Mouse (Mus musculus): ENCODE measurements around the gene Kif2c. TPM values are rescaled to one million over a fixed set of nuclear protein-coding genes. Genes with fewer than 3 reads are reported as not detected.
A peak's percentile ranks its signal among the peaks of the same experiment; 100 is the strongest.

The Kif2c gene
- polyA plus RNA-seq, 1 experiment from 2014 or later, result 24.6 TPM

DNA sequence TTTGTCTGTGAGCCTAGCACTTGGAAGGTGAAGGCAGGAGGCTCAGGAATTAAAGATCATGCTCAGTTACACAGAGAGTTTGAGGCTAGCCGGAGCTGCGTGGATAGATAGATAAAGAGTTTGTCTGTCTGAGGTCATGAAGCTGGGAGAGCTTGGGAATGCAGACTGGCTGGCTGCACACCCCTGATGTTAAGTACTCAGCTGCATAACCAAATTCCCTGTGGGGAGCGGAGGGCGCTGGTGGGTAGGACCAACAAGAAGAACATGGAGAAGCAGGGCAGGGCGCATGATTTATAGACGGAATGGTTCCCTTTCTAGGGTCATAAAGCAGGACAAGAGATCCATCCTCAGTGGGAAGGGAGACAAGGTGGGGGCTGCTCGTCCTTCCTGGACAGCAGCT lies 39.4 kb downstream of the Kif2c start:
- Histone ChIP-seq H3K36me3 (ENCODE audit: insufficient read depth, low read length) (no peaks in the 10 kb centered on the region), H3K9me3 (replicated peaks; ENCODE audit: low read length) (no peaks in the 10 kb centered on the region), H3K9ac (ENCODE audit: low read depth, low read length) (no peak overlapping the region), H3K4me1 (replicated peaks; ENCODE audit: insufficient read depth, low read length) (no peaks in the 10 kb centered on the region), H3K27ac (no peak overlapping the region), H3K4me3 (replicated peaks; ENCODE audit: low read depth, low read length) (no peak overlapping the region), H3K27me3 (ENCODE audit: insufficient read depth, low read length) (no peaks in the 10 kb centered on the region), H3K4me2 (ENCODE audit: low read length) (no peak overlapping the region)
- no peak for TF ChIP-seq CTCF (IDR thresholded peaks at IDR 0.05; ENCODE audit: low read depth)
- no peak for DNase-seq (ENCODE audit: low spot score)
- ATAC-seq (replicated peaks; ENCODE audit: low FRiP score, low read depth), result no peak
- 31% methylated on average over 7 of the region's 7 CpGs for WGBS

DNA sequence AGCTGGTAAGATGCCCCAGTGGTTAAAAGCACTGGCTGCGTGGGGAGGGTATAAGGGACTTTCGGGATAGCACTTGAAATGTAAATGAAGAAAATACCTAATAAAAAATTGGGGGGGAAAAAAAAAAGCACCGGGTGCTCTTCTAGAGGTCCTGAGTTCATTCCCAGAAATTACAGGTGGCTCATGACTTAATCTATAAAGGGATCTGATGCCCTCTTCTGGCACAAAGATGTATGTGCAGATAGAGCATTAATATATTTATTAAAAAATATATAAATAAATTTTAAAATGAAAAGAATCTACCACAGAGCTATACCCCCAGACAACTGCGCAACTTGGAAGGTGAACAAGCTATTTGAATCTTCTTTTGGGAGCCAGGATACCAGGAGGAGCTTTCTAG lies 41.8 kb downstream of the Kif2c start:
- ATAC-seq (replicated peaks; ENCODE audit: low FRiP score, low read depth) (no peak), DNase-seq (ENCODE audit: low spot score) (no peak)
- TF ChIP-seq CTCF (IDR thresholded peaks at IDR 0.05; ENCODE audit: low read depth), result peak; percentile 63
- no peaks in the 10 kb centered on the region for H3K9me3 ChIP-seq (replicated peaks; ENCODE audit: low read length)
- no peak overlapping the region for H3K9ac ChIP-seq (ENCODE audit: low read depth, low read length)
- no peaks in the 10 kb centered on the region for H3K27me3 ChIP-seq (ENCODE audit: insufficient read depth, low read length)
- H3K27ac ChIP-seq, result no peak overlapping the region
- no peaks in the 10 kb centered on the region for H3K4me1 ChIP-seq (replicated peaks; ENCODE audit: insufficient read depth, low read length)
- no peaks in the 10 kb centered on the region for H3K36me3 ChIP-seq (ENCODE audit: insufficient read depth, low read length)
- H3K4me2 ChIP-seq (ENCODE audit: low read length), result no peak overlapping the region
- 35% methylated on average over 4 of the region's 4 CpGs for WGBS
- H3K4me3 ChIP-seq (replicated peaks; ENCODE audit: low read depth, low read length), result no peak overlapping the region

DNA sequence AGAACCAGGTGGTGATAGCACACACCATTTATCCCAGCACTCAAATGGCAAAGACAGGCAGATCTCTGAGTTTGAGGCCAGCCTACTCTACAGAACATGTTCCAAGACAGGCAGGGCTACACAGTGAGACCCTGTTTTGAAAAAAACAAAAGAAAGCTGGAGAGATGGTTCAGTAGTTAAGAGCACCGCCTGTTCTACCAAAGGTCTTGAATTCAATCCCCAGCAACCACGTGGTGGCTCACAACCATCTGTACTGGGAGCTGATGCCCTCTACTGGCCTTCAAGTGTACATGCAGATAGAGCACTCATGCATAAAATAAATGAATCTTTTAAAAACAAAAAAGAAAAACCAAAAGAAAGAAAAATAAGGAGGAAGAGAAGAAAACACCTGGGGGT lies 43.2 kb downstream of the Kif2c start:
- TF ChIP-seq CTCF (IDR thresholded peaks at IDR 0.05; ENCODE audit: low read depth), result peak; percentile 88
- no peaks in the 10 kb centered on the region for H3K9me3 ChIP-seq (replicated peaks; ENCODE audit: low read length)
- no peak overlapping the region for H3K27ac ChIP-seq
- H3K36me3 ChIP-seq (ENCODE audit: insufficient read depth, low read length), result no peaks in the 10 kb centered on the region
- no peak overlapping the region for H3K4me2 ChIP-seq (ENCODE audit: low read length)
- peak; percentile 77 for DNase-seq (ENCODE audit: low spot score)
- no peak overlapping the region for H3K4me3 ChIP-seq (replicated peaks; ENCODE audit: low read depth, low read length)
- no peaks in the 10 kb centered on the region for H3K4me1 ChIP-seq (replicated peaks; ENCODE audit: insufficient read depth, low read length)
- no peak for ATAC-seq (replicated peaks; ENCODE audit: low FRiP score, low read depth)
- H3K27me3 ChIP-seq (ENCODE audit: insufficient read depth, low read length), result no peaks in the 10 kb centered on the region
- WGBS, result 5% methylated on average over 2 of the region's 2 CpGs
- no peak overlapping the region for H3K9ac ChIP-seq (ENCODE audit: low read depth, low read length)

DNA sequence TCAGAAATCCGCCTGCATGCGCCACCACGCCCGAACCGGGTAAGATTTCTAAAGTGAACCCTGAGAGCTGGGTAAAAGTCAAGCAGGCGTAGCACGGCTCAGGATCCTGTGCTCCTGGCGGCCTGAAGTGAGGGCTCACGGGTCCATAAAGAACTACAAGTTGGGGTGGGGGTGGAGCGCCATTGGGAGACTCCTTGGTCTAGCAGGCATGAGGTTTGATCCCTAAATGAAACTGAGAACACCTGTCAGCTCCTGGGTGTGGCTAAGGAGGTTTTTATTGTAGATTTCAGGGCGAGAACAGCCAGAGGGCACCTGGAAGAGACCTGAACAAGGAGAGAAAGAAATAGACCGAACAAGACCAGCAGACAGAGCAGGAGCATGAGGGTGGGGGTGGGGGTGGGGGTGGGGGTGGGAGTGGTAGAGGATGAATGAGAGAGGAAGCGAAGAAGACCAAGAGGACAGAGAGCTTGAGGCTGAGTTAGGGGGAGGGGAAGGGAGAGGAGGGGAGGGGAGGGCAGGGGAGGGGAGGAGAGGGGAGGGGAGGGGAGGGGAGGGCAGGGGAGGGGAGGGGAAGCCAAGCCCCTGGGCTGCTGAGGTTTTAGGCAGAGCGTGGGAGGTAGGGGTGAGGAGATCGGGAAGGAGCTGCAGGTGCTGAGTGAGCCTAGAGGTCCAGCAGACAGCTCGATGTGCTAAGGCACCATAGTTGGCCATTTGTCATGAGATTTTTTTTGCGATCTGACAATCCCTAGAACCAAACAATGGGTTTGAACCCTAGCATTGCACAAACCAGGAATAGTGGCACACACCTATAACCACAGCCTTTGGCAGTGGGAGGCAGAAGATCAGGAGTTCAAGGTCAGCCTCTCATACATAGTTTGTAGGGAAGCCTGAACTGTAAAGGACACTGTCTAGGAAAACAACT lies 43.9 kb downstream of the Kif2c start:
- no peaks in the 10 kb centered on the region for H3K36me3 ChIP-seq (ENCODE audit: insufficient read depth, low read length)
- H3K9ac ChIP-seq (ENCODE audit: low read depth, low read length), result no peak overlapping the region
- H3K4me1 ChIP-seq (replicated peaks; ENCODE audit: insufficient read depth, low read length), result no peaks in the 10 kb centered on the region
- no peaks in the 10 kb centered on the region for H3K27me3 ChIP-seq (ENCODE audit: insufficient read depth, low read length)
- H3K9me3 ChIP-seq (replicated peaks; ENCODE audit: low read length), result no peaks in the 10 kb centered on the region
- H3K4me2 ChIP-seq (ENCODE audit: low read length), result no peak overlapping the region
- TF ChIP-seq CTCF (IDR thresholded peaks at IDR 0.05; ENCODE audit: low read depth), result no peak
- no peak overlapping the region for H3K27ac ChIP-seq
- DNase-seq (ENCODE audit: low spot score) (no peak), ATAC-seq (replicated peaks; ENCODE audit: low FRiP score, low read depth) (no peak)
- no peak overlapping the region for H3K4me3 ChIP-seq (replicated peaks; ENCODE audit: low read depth, low read length)
- 59% methylated on average over 16 of the region's 17 CpGs for whole genome bisulfite sequencing

DNA sequence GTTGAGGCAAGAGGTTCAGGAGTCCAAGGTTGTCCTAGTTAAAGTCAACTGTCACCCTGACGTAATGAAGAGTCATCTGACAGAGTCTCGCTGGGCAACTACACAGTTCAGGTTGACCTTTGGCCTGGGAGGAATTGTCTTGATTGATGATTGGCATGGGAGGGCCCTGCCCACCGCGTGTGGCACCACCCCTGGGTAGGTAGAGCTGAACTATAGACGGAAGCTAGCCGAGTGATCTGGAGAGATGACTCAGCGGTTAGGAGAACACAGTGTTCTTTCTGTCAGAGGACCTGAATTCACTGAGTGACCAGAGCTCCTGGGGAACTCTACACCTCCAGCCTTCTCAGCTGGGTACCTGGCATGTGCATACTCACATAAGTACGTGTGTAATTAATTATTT lies 46.4 kb downstream of the Kif2c start:
- ATAC-seq (replicated peaks; ENCODE audit: low FRiP score, low read depth) (peak; percentile 76), DNase-seq (ENCODE audit: low spot score) (no peak)
- Histone ChIP-seq H3K9me3 (replicated peaks; ENCODE audit: low read length) (no peaks in the 10 kb centered on the region), H3K4me3 (replicated peaks; ENCODE audit: low read depth, low read length) (no peak overlapping the region), H3K9ac (ENCODE audit: low read depth, low read length) (no peak overlapping the region), H3K36me3 (ENCODE audit: insufficient read depth, low read length) (no peaks in the 10 kb centered on the region), H3K27ac (peak overlapping the region; percentile 75), H3K27me3 (ENCODE audit: insufficient read depth, low read length) (no peaks in the 10 kb centered on the region), H3K4me1 (replicated peaks; ENCODE audit: insufficient read depth, low read length) (no peaks in the 10 kb centered on the region; the same call in 1 of the 2 replicates), H3K4me2 (ENCODE audit: low read length) (no peak overlapping the region)
- TF ChIP-seq CTCF (IDR thresholded peaks at IDR 0.05; ENCODE audit: low read depth), result no peak
- WGBS, result 33% methylated on average over 8 of the region's 8 CpGs

DNA sequence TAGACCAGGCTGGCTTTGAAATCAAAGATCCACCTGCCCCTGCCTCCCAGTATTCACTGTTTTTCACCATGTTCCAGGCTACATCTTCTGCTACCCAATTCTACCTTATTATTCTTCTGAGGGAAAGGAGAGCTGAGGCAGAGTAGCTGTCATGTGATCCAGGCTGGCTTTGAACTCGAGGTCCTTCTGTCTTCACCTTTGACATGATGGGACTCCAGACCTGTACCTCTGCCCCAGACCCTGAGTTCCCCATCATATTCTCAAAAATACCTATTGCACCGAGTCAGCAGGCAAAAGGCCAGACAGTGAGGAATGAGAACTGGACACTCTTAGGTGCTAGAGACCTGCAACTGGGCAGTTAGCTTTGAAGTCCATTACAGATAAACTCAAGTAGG lies 47.8 kb downstream of the Kif2c start:
- no peaks in the 10 kb centered on the region; the same call in 1 of the 2 replicates for H3K4me1 ChIP-seq (replicated peaks; ENCODE audit: insufficient read depth, low read length)
- H3K27ac ChIP-seq, result no peak overlapping the region
- no peak overlapping the region for H3K4me3 ChIP-seq (replicated peaks; ENCODE audit: low read depth, low read length)
- ATAC-seq (replicated peaks; ENCODE audit: low FRiP score, low read depth) (no peak), DNase-seq (ENCODE audit: low spot score) (no peak)
- H3K9me3 ChIP-seq (replicated peaks; ENCODE audit: low read length), result no peaks in the 10 kb centered on the region
- H3K4me2 ChIP-seq (ENCODE audit: low read length), result peak overlapping the region; percentile 95; the same call in 1 of the 2 replicates
- H3K9ac ChIP-seq (ENCODE audit: low read depth, low read length), result no peak overlapping the region
- WGBS, result 30% methylated on average over 2 of the region's 2 CpGs
- no peaks in the 10 kb centered on the region for H3K36me3 ChIP-seq (ENCODE audit: insufficient read depth, low read length)
- TF ChIP-seq CTCF (IDR thresholded peaks at IDR 0.05; ENCODE audit: low read depth), result no peak
- H3K27me3 ChIP-seq (ENCODE audit: insufficient read depth, low read length), result no peaks in the 10 kb centered on the region
